Mouse (Mus musculus) ovary, postnatal 36 days (tissue): ENCODE measurements around the gene Gcnt2.
"Not testable (repeated sequence)": the region's sequence is repeated elsewhere in the genome, so short reads cannot be mapped to it uniquely, and the experiment has no call there.

ENCODE experiments used
- DNase-seq: peaks from one replicate; pipeline ENCODE4 v3.0.0; 2022; ENCODE audit warnings: low spot score, mixed read lengths

Gene Gcnt2

GRCm38 (mm10) chr13:40943066-40943465 lies 83.5 kb downstream of the Gcnt2 start:
- no peak for DNase-seq

GRCm38 (mm10) chr13:40943936-40944335 lies 84.4 kb downstream of the Gcnt2 start:
- DNase-seq = no peak

- no peak for DNase-seq
Measured at GRCm38 (mm10) chr13:40944346-40944745, 84.8 kb downstream of the Gcnt2 start.

DNA sequence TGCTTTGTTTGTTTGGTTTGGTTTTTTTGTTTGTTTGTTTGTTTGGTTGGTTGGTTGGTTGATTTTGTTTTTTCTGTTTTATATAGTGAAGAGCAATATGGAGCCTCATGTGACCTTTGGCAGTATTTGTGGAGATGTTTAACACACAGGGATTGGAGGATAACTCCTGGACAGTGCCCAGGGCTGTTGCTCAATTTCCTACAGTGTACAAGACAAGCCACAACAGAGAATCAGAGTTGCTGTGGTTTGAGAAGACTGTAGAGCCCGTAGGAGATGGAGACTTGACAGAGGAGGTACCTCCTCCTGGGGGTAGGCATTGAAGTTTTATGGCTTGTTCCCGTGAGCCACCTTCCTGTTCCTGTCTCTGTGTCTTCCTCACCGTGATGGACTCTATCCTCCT lies 87.0 kb downstream of the Gcnt2 start:
- no peak for DNase-seq

DNA sequence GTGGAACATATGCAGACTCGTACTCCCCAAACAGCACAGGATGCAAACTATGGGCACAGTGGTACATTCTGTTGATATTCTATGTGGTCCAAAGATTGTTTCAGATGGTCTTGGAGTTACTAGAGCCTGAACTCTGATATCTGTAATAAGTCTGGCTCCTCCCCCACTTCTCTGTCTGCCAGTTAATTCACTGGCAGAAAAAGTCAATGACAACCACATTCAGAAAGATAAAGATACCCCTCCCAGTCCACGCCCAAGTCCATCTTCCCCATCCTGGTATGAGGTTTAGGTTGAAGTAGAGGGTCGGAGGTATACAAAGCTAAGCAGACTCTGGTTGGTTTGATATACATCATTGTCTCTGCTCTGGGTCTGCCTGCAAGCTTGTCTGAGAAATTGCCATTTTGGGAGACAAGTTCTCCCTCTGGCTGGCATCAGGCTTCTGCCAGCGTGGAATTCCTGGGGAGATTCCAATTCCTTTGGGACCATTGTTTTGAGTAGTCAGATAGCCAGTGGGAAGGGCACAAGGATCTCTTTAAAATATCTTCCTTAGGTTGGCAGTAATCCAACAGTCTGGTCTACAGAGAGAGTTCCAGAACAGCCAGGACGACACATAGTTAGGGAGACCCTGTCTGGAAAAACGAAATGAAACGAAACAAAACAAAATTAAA lies 88.1 kb downstream of the Gcnt2 start:
- DNase-seq = no peak

DNA sequence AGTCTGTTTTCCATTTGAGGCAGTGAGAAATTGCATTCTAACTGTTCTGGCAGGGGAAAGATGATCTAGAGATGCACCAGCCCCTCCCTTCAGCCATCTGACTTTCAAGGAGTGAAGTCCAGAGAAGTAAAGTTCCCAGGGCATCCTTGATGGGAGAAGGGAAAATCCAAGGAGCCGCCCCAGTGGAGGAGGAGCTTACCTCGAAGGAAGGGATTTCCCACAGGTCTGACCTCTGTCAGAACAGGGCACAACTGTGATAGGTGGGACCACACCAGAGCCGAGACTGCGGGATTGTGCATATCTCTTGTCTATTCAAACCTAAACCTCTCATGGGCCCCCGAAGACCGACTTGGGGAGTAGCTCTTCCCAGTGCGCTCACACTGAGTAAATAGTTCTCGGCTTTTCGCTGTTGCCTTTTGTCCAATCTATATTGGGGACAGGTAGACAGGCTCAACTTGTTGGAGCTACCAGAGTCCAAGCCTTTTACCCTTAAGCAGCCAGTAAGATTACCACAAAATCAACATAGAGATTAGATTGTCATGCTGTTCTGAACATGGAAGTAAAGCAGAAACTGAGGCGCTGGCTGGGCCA lies 91.9 kb downstream of the Gcnt2 start:
- DNase-seq = no peak

- no peak for DNase-seq
Measured at GRCm38 (mm10) chr13:40953231-40953630, 93.7 kb downstream of the Gcnt2 start.

DNA sequence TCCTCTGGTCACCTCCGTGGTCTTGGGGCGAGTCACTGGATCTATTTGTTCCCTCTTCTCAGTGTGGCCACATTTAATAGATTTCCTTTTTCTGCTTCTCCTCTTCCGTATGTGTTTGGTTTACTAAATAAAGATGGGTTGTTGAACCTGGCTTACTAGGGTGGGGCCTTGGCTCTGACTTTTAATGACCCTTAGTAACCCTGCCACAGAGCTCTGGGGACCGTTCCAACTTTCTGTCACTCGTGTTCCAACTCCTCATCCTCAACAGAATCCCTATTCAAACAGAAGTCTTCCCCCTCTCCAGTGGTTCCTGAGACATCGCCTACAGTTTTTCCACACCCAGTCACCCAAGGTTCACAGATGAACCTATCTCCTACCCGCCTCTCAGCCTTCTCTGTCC lies 96.2 kb downstream of the Gcnt2 start:
- no peak for DNase-seq

- no peak for DNase-seq
Measured at GRCm38 (mm10) chr13:40967609-40968008, 108.1 kb downstream of the Gcnt2 start.

GRCm38 (mm10) chr13:40968564-40968963 lies 109.0 kb downstream of the Gcnt2 start:
- DNase-seq = no peak

- DNase-seq = no peak
Measured at GRCm38 (mm10) chr13:40969761-40970390, 110.3 kb downstream of the Gcnt2 start.

GRCm38 (mm10) chr13:40971261-40971660 lies 111.7 kb downstream of the Gcnt2 start:
- DNase-seq = no peak

DNA sequence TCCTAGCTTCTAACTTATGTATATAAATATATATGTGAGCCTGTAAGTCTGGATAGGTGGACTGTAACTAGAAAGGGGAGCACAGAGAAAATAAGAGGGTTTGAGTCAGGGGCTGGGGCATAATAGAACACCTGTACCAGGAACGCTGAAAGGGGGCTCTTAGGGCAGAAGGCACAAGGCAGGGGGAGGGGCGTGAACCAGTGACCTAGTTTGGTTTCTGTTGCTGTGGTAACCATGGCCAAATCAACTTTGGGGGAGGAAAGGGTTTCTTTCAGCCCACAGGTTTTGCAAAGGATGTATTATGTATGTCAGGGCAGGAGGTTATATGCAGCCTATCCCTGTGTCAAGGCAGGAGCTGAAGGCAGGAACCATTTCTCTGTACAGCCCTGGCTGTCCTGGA lies 112.3 kb downstream of the Gcnt2 start:
- no peak for DNase-seq

DNA sequence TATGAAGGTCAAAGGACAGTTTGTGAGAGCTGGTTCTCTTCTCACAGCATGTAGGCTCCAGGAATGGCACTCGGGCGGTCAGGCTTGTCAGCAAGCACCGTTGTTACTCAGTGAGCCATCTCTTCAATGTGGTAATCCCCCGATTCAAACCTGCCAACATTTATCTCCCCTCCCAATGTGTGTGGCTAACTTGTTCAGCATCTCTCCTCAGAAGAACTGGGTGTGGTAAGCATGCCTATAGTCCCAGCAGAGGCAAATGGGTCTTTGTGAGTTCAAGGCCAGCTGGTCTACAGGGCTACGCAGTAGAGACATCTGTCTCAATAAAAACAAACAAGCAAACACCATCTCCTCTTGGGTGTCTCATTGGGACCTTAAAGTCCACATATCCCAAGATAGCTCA lies 113.4 kb downstream of the Gcnt2 start:
- no peak for DNase-seq

DNA sequence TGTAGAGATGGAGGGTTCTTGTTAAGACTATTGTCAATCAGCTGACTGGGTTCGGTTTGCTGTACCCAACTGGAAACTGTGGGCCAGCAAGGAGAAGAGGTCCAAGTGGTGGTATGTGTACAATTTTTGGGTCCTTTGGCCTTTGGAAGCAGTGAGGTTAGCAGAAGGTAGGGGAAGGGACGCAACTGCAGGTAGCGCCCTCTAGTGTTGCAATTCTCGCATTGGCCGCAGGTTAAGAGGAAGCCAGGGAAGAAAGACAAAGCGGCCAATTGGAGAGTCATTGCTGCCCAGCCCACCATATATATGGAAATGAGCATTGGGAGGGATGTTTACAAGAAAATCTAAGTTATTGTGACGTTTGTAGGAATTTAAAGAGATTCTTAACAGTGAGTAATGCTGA lies 118.1 kb downstream of the Gcnt2 start:
- peak; percentile 45 for DNase-seq

- DNase-seq = no peak
Measured at GRCm38 (mm10) chr13:40978652-40979051, 119.1 kb downstream of the Gcnt2 start.

DNA sequence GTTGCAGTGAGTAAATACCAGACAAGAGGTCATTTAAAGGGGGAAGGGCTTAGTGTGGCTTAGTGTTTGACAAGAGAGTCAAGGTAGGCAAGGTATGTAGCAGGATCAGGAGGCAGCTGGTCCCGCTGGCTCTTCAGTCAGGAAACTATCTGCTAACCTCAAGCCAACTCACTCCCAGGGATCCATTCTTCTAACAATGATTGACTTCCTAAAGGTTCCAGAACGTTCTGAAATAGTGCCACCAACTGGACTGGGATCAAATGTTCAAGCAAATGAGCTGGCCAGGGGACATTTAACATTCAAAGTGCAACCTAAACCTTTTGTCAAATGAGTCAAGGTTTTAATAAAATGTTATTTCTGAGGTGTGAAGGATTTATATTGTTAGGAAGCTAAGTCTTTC lies 119.8 kb downstream of the Gcnt2 start:
- no peak for DNase-seq

GRCm38 (mm10) chr13:40982759-40983158 lies 123.2 kb downstream of the Gcnt2 start:
- no peak for DNase-seq

DNA sequence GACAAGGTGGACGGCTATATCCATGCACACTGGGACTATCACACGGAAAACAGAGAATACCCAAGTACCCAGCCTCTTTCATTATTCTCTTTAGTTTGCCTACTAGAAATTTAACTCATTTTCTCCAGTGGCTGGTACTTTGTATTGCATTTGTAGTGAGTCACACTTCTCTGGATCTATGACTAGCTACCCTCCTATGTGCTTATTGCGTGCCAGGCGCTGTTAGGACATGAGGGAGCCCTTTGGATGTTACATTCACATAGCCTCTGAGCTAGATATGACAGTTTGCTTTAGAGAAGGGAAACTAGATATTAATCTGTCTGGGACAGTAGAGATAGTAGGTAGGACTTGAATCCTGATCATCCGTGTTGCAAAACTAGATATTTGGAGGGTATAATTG lies 126.5 kb downstream of the Gcnt2 start:
- DNase-seq = no peak

GRCm38 (mm10) chr13:40987608-40988303 lies 128.2 kb downstream of the Gcnt2 start:
- not testable (repeated sequence) for DNase-seq

DNA sequence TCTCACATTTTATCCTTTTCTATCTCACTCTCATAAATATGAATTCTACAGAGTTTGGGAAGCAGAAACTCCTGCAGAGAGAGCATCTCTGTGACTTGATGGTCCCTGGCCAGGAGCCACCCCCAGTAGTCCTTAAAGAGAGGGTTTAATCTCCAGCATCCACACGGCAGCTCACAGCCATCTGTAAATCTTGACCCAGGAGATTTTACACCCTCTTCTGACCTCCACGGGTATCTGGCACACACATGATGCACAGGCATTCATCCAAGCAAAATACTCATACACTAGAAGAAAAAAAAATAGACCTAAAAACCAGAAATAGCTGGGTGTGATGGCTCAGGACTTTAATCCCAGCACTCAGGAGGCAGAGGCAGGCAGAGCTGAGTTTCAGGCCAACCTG lies 128.9 kb downstream of the Gcnt2 start:
- DNase-seq = no peak

GRCm38 (mm10) chr13:40994487-40995263 lies 135.1 kb downstream of the Gcnt2 start:
- no peak for DNase-seq
